Mouse (Mus musculus) spleen, postnatal 0 days (tissue): ENCODE measurements around the gene Plin5. TPM values are rescaled to one million over a fixed set of nuclear protein-coding genes. Genes with fewer than 3 reads are reported as not detected.

Experiments
- polyA plus RNA-seq: library from polyadenylated mRNA; unstranded; fragments of >200 nt; fragmentation: Nextera tagmentation; extraction: Ambion mirVana; gene quantifications from 2 replicates; pipeline ENCODE4 v1.2.1, GENCODE M21; 2015

Gene Plin5
- polyA plus RNA-seq: 0.19 and 0.33 TPM in 2 replicates

GRCm38 (mm10) chr17:56117251-56117710 lies at the start of gene Plin5:
Gene Plin5 (minus strand): TSS chr17:56117596.

DNA sequence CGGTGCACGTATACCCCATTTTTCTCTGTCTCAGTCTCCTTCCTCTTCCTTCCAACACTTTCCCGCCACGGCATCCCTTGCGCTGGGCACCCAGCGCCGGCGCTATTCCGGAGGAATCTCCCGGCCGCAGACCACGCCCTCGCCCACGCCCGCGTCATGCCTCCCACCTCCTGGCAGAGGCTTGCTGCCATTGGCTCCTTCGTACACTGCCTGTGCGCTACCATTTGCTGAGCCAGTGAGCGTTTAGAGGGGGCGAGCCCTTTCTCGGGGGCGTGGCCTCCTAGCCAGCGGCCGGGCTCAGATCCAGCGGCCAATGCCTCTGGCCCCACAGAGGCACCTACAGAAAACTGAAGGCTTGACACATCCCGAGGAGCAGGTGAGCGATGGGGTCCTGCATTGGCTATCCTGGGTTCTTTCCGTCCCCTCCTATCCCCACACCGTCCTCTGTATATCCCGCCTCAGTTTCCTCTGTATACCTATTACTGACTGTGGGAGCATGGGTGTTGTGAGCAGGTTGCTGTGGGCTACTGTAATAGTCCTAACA lies 44.9 kb upstream of the Plin5 start, which contains the start of gene Tnfaip8l1:
Gene Tnfaip8l1 (plus strand): TSS at position 247 of the 544 bp plus-strand sequence.

DNA sequence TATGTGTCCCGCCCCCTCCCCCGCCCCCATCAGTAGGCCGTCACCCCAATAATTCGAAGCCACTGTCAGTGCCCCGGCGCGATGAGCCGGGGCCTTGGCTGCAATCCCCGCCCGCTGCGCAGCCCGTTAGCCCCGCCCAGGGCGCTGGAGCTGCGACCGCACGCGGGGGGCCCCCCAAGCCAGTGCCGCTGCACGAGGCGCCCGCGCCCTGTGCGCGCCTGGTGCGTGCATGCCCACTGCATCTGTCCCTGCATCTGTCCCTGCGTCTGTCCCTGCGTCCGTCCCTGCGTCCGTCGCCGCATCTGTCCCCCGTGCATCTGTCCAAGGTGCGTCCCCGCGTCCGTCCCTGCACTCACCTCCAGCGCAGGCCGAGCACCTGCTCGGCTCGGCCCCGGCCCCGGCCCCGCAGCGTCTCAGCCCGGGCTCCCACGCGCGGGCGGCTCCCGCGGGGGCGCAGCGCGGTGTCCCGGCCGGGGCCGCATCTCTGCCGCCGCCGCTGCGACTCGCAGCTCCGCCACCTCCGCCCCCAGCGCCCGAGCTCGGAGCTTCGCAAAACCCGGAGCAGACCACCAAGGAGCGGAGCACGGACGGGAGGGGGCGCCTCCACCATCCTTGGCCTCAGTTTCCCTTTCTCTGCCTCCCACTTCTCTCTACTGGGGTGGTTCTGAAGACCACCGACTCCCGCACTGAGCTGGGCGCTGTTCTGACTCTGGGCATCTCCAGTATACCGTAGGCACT lies 22.6 kb upstream of the Plin5 start, which contains the start of gene Sema6b:
Gene Sema6b (minus strand): TSS at position 486 of the 738 bp plus-strand sequence.

DNA sequence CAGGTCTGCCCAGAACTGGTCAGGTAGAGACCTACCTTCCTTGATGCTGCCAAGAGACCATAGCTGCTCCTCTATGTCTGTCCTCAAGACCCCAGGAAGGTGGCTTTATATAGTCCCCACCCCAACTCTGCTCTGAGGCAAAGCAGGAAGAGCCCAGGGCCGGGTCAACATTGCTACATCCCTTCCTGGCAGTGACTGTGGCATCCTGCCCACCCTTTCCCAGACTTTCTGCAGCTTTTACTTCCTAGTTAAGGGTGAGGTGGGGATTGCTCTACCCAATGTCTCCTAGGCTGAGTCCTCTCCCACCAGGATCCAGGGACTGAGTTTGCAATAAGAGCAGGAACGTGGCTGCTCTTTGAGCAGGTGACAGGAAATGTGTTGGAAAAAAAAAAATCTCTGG lies 4.4 kb upstream of the Plin5 start, which contains the start of gene Lrg1:
Gene Lrg1 (minus strand): TSS at position 176 of the 400 bp plus-strand sequence.

GRCm38 (mm10) chr17:56109219-56110051 lies 8.0 kb downstream of the Plin5 start, which contains the start of gene Plin4:
Gene Plin4 (minus strand): TSS chr17:56109803.

GRCm38 (mm10) chr17:56078880-56079795 lies 38.3 kb downstream of the Plin5 start, which contains the start of gene Hdgfl2:
Gene Hdgfl2 (plus strand): TSS chr17:56079634.

DNA sequence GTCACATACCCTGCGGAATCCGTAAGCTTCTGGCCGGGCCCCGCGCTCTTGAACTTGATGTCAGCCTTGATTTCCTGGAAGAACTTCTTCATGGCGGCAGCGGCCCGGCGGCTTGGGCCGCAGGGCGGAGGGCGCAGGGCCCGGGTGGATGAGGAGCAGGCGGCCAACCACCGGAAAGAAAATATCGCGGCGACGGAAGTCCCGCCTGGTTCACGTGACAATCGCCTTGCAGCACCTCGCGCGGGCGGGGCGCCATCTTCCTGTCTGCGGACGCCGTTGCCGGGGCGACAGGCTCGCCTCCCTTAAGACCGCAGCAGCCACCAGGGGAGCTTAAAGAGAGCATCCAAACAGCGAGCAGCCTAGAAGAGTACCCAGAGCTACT lies 42.6 kb downstream of the Plin5 start, which contains the start of gene Ubxn6:
Gene Ubxn6 (minus strand): TSS at position 202 of the 382 bp plus-strand sequence.

Other genes with a start within 250 kb of the Plin5 start
- 3.9 and 4.4 TPM in 2 replicates for gene Zfp119a, start 238.7 kb downstream of the Plin5 start, polyA plus RNA-seq
- gene Zfp959, start 225.5 kb downstream of the Plin5 start, polyA plus RNA-seq: 9.3 and 10.6 TPM in 2 replicates
- gene Zfp119b, start 168.1 kb downstream of the Plin5 start, polyA plus RNA-seq: 3.7 and 4.5 TPM in 2 replicates
- 19.6 and 28.1 TPM in 2 replicates for gene Ebi3, start 165.0 kb downstream of the Plin5 start, polyA plus RNA-seq
- gene Yju2, start 158.5 kb downstream of the Plin5 start, polyA plus RNA-seq: 12.2 and 13.4 TPM in 2 replicates
- gene Shd, start 147.1 kb downstream of the Plin5 start, polyA plus RNA-seq: 2.1 and 2.7 TPM in 2 replicates
- not detected in 2 replicates for gene Fsd1, start 131.1 kb downstream of the Plin5 start, polyA plus RNA-seq
- 4.7 and 7.1 TPM in 2 replicates for gene Stap2, start 112.0 kb downstream of the Plin5 start, polyA plus RNA-seq
- gene Mpnd, start 111.9 kb downstream of the Plin5 start, polyA plus RNA-seq: 11.8 and 15.7 TPM in 2 replicates
- 44.3 and 51.0 TPM in 2 replicates for gene Sh3gl1, start 81.0 kb downstream of the Plin5 start, polyA plus RNA-seq
- gene Chaf1a, start 77.2 kb downstream of the Plin5 start, polyA plus RNA-seq: 15.4 and 16.3 TPM in 2 replicates
- 15.6 and 17.0 TPM in 2 replicates for gene Ubxn6, start 42.6 kb downstream of the Plin5 start, polyA plus RNA-seq
- gene Hdgfl2, start 38.0 kb downstream of the Plin5 start, polyA plus RNA-seq: 54.4 and 62.0 TPM in 2 replicates
- gene Plin4, start 7.8 kb downstream of the Plin5 start, polyA plus RNA-seq: 0.06 and 0.11 TPM in 2 replicates
- 69.0 and 83.3 TPM in 2 replicates for gene Lrg1, start 4.4 kb upstream of the Plin5 start, polyA plus RNA-seq
- gene Sema6b, start 22.7 kb upstream of the Plin5 start, polyA plus RNA-seq: 1.6 and 1.8 TPM in 2 replicates
- 6.0 and 8.1 TPM in 2 replicates for gene Tnfaip8l1, start 44.9 kb upstream of the Plin5 start, polyA plus RNA-seq
- 42.6 and 43.0 TPM in 2 replicates for gene Mydgf, start 66.3 kb upstream of the Plin5 start, polyA plus RNA-seq
- 12.8 and 13.9 TPM in 2 replicates for gene Dpp9, start 101.3 kb upstream of the Plin5 start, polyA plus RNA-seq
- gene Fem1a, start 139.2 kb upstream of the Plin5 start, polyA plus RNA-seq: 6.2 and 6.8 TPM in 2 replicates
- gene Ticam1, start 159.2 kb upstream of the Plin5 start, polyA plus RNA-seq: 2.2 and 2.4 TPM in 2 replicates
- 19.3 and 25.7 TPM in 2 replicates for gene Plin3, start 175.3 kb upstream of the Plin5 start, polyA plus RNA-seq
- not detected in 2 replicates for gene Arrdc5, start 182.7 kb upstream of the Plin5 start, polyA plus RNA-seq
- gene Uhrf1, start 185.7 kb upstream of the Plin5 start, polyA plus RNA-seq: 104 and 118 TPM in 2 replicates
- 5.8 and 8.2 TPM in 2 replicates for gene Kdm4b, start 208.5 kb upstream of the Plin5 start, polyA plus RNA-seq